27 mouse cellular contexts compared by ENCODE assay signal in the genomic region with DNA sequence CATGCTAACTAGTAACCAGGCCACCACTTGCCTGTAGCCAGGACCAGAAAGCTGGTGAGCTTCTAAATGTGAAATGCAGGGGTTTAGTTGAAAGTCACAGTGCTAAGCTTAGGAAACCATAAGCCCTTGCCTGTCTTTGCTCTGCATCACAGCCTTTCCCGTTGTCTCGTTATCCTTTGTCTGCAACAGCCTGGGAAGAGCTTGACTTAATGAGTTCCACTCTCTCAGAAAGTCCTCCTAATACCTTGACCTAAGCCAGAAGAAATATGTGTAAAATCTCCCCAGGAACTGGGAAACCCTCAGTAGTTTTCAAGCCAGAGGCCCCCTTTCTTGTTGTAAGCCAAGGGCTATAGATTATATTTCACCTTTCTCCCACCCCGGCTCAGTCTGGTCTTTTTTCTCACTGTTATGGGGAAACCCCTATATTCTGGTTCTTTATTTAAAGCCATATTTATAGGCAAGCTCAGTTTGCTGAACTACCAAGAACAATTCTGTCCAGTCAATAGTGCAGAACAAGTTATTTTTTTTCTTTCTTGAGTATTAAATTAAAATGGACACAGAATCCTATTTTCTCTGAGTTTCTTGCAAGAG.
DNase-seq lines count a peak whose midpoint lies in the region; ATAC-seq and TF ChIP-seq lines count a peak whose summit lies in the region.
"Had no signal": no experiment of that assay in that cellular context is flagged by ENCODE, and none has a peak within 500 bp of the region (broad histone marks: within the 10 kb centered on the region; RNA-seq: fewer than 3 reads in every experiment).

No protein-coding gene starts in this region.

- no peak overlapping the region for H3K4me3 ChIP-seq in forebrain, embryonic 14.5 days (ENCODE audit: low read depth, low read length)
- no peak overlapping the region for H3K4me3 ChIP-seq in forebrain, embryonic 11.5 days (ENCODE audit: low read depth, low read length)
- H3K4me3 ChIP-seq in embryonic facial prominence, embryonic 14.5 days (ENCODE audit: low read depth, low read length): no peak overlapping the region
- no peak overlapping the region for H3K4me3 ChIP-seq in midbrain, embryonic 14.5 days (replicated peaks; ENCODE audit: low read depth, low read length)
- H3K4me3 ChIP-seq in forebrain, embryonic 10.5 days: no peak overlapping the region
- H3K4me3 ChIP-seq: erythroblast, embryonic 14.5 days; hindbrain, embryonic 13.5 days; left cerebral cortex, adult 2 months; liver, embryonic 13.5 days; lung, embryonic 15.5 days; myocyte had no signal

- ATAC-seq in forebrain, embryonic 14.5 days: peak; percentile 46; the same call in 1 of the 2 replicates
- no peak for ATAC-seq in forebrain, embryonic 11.5 days (replicated peaks; ENCODE audit: low FRiP score)
- 0 out of 2 replicates have a peak, but pooled peaks have one; percentile 25 for ATAC-seq in embryonic facial prominence, embryonic 14.5 days (ENCODE audit: low read depth)
- ATAC-seq in midbrain, embryonic 14.5 days (ENCODE audit: low FRiP score, low TSS enrichment): peak; percentile 35; the same call in 1 of the 2 replicates
- ATAC-seq: activated CD4-positive, CD25-positive, alpha-beta regulatory T cell, adult 4 months; forebrain, embryonic 16.5 days had no signal

- TF ChIP-seq CTCF in brain, embryonic 14.5 days (IDR thresholded peaks at IDR 0.05; ENCODE audit: borderline replicate concordance, extremely low read depth, insufficient read depth, insufficient read length): no peak

- H3K9me3 ChIP-seq in forebrain, embryonic 14.5 days (replicated peaks; ENCODE audit: control insufficient read depth, low read length): no peaks in the 10 kb centered on the region
- H3K9me3 ChIP-seq in forebrain, embryonic 11.5 days (ENCODE audit: control insufficient read depth, low read length): no peaks in the 10 kb centered on the region
- 0 out of 2 replicates have a peak, but pooled peaks cover 3% of the 10 kb centered on the region for H3K9me3 ChIP-seq in embryonic facial prominence, embryonic 14.5 days (ENCODE audit: control insufficient read depth, low read length)
- H3K9me3 ChIP-seq in midbrain, embryonic 14.5 days (ENCODE audit: control insufficient read depth, low read length): no peaks in the 10 kb centered on the region
- H3K9me3 ChIP-seq in forebrain, embryonic 10.5 days: no peaks in the 10 kb centered on the region
- H3K9me3 ChIP-seq: G1E; hindbrain, embryonic 13.5 days; liver, embryonic 13.5 days; lung, embryonic 15.5 days had no signal

- H3K27me3 ChIP-seq in forebrain, embryonic 14.5 days (replicated peaks; ENCODE audit: control insufficient read depth, insufficient read depth, low read length): no peaks in the 10 kb centered on the region
- no peaks in the 10 kb centered on the region for H3K27me3 ChIP-seq in forebrain, embryonic 11.5 days (ENCODE audit: control insufficient read depth, insufficient read depth, low read length)
- H3K27me3 ChIP-seq in embryonic facial prominence, embryonic 14.5 days (replicated peaks; ENCODE audit: control insufficient read depth, insufficient read depth, low read length): no peaks in the 10 kb centered on the region
- no peaks in the 10 kb centered on the region for H3K27me3 ChIP-seq in midbrain, embryonic 14.5 days (ENCODE audit: control insufficient read depth, insufficient read depth, low read length)
- no peaks in the 10 kb centered on the region for H3K27me3 ChIP-seq in forebrain, embryonic 10.5 days (ENCODE audit: poor library complexity, severe bottlenecking)
- H3K27me3 ChIP-seq: hindbrain, embryonic 13.5 days; liver, embryonic 13.5 days; lung, embryonic 15.5 days had no signal

- H3K36me3 ChIP-seq in forebrain, embryonic 14.5 days (ENCODE audit: control insufficient read depth, insufficient read depth, low read length): no peaks in the 10 kb centered on the region
- H3K36me3 ChIP-seq in forebrain, embryonic 11.5 days (ENCODE audit: control insufficient read depth, insufficient read depth, low read length): no peaks in the 10 kb centered on the region
- H3K36me3 ChIP-seq in embryonic facial prominence, embryonic 14.5 days (ENCODE audit: control insufficient read depth, insufficient read depth, low read length): no peaks in the 10 kb centered on the region
- no peaks in the 10 kb centered on the region for H3K36me3 ChIP-seq in midbrain, embryonic 14.5 days (ENCODE audit: control insufficient read depth, insufficient read depth, low read length)
- no peaks in the 10 kb centered on the region for H3K36me3 ChIP-seq in forebrain, embryonic 10.5 days (replicated peaks)
- H3K36me3 ChIP-seq: G1E; hindbrain, embryonic 13.5 days; liver, embryonic 13.5 days; lung, embryonic 15.5 days had no signal

- DNase-seq in forebrain, embryonic 14.5 days (ENCODE audit: low spot score): peak; percentile 19
- no peak for DNase-seq in forebrain, embryonic 11.5 days (ENCODE audit: low spot score)
- DNase-seq in brain, embryonic 14.5 days (ENCODE audit: low read depth): peak; percentile 66
- no peak for DNase-seq in embryonic facial prominence, embryonic 14.5 days (ENCODE audit: low spot score)
- peak; percentile 49 for DNase-seq in midbrain, embryonic 14.5 days
- no peak for DNase-seq in urinary bladder, adult 18-20 months (ENCODE audit: low spot score in 2 of 2)
- DNase-seq in forebrain, embryonic 10.5 days (ENCODE audit: extremely low spot score, low spot score): no peak
- no peak for DNase-seq in thymus, postnatal 4 days
- DNase-seq: adrenal gland, postnatal 10 days; cerebellum, adult 9-11 months; gastrocnemius, postnatal 25 days; heart, postnatal 14 days; kidney, adult 11 months; kidney, postnatal 14 days; left cerebral cortex, postnatal 4 days; liver, embryonic 13.5 days; right cerebral cortex, postnatal 4 days had no signal

- H3K4me2 ChIP-seq in forebrain, embryonic 14.5 days (ENCODE audit: low read length): no peak overlapping the region
- H3K4me2 ChIP-seq in forebrain, embryonic 11.5 days (ENCODE audit: low read depth, low read length, severe bottlenecking): no peak overlapping the region
- H3K4me2 ChIP-seq in embryonic facial prominence, embryonic 14.5 days (ENCODE audit: low read depth, low read length): peak overlapping the region; percentile 32
- H3K4me2 ChIP-seq in midbrain, embryonic 14.5 days (ENCODE audit: low read length): no peak overlapping the region; the same call in 1 of the 2 replicates
- H3K4me2 ChIP-seq: heart, embryonic 11.5 days; hindbrain, embryonic 13.5 days; liver, embryonic 13.5 days; lung, embryonic 15.5 days had no signal

- no peak overlapping the region for H3K27ac ChIP-seq in forebrain, embryonic 14.5 days (ENCODE audit: low read depth, low read length)
- no peak overlapping the region for H3K27ac ChIP-seq in forebrain, embryonic 11.5 days (ENCODE audit: low read depth, low read length)
- no peak overlapping the region for H3K27ac ChIP-seq in embryonic facial prominence, embryonic 14.5 days (replicated peaks; ENCODE audit: low read depth, low read length)
- H3K27ac ChIP-seq in midbrain, embryonic 14.5 days (replicated peaks; ENCODE audit: low read depth, low read length): 0 out of 2 replicates have a peak overlapping the region, but pooled peaks have one; percentile 4
- no peak overlapping the region for H3K27ac ChIP-seq in forebrain, embryonic 10.5 days
- H3K27ac ChIP-seq: hindbrain, embryonic 13.5 days; left cerebral cortex, adult 2 months; liver, embryonic 13.5 days; lung, embryonic 15.5 days; stomach, postnatal 0 days had no signal

- H3K9ac ChIP-seq in forebrain, embryonic 14.5 days (ENCODE audit: low read length): no peak overlapping the region
- H3K9ac ChIP-seq in forebrain, embryonic 11.5 days (ENCODE audit: low read length): no peak overlapping the region
- no peak overlapping the region for H3K9ac ChIP-seq in embryonic facial prominence, embryonic 14.5 days (ENCODE audit: low read depth, low read length)
- H3K9ac ChIP-seq in midbrain, embryonic 14.5 days (replicated peaks; ENCODE audit: low read length): no peak overlapping the region
- H3K9ac ChIP-seq: hindbrain, embryonic 13.5 days; liver, embryonic 13.5 days; lung, embryonic 15.5 days had no signal

- H3K4me1 ChIP-seq in forebrain, embryonic 14.5 days (ENCODE audit: control insufficient read depth, insufficient read depth, low read length): no peaks in the 10 kb centered on the region
- no peaks in the 10 kb centered on the region for H3K4me1 ChIP-seq in forebrain, embryonic 11.5 days (replicated peaks; ENCODE audit: control insufficient read depth, insufficient read depth, low read length)
- H3K4me1 ChIP-seq in embryonic facial prominence, embryonic 14.5 days (ENCODE audit: control insufficient read depth, insufficient read depth, low read length): no peaks in the 10 kb centered on the region
- no peaks in the 10 kb centered on the region for H3K4me1 ChIP-seq in midbrain, embryonic 14.5 days (ENCODE audit: control insufficient read depth, insufficient read depth, low read length)
- H3K4me1 ChIP-seq in forebrain, embryonic 10.5 days: 0 out of 2 replicates have a peak, but pooled peaks cover 6% of the 10 kb centered on the region
- H3K4me1 ChIP-seq: liver, embryonic 13.5 days; lung, embryonic 15.5 days had no signal

- no peak for TF ChIP-seq POLR2A in brain, embryonic 14.5 days (IDR thresholded peaks at IDR 0.05; ENCODE audit: borderline replicate concordance, extremely low read depth, insufficient read depth, insufficient read length, poor library complexity, severe bottlenecking)

- WGBS in forebrain, embryonic 14.5 days: 24% methylated on average over 3 of the region's 3 CpGs
- WGBS in forebrain, embryonic 11.5 days: 23% methylated on average over 3 of the region's 3 CpGs
- WGBS in embryonic facial prominence, embryonic 14.5 days: 27% methylated on average over 3 of the region's 3 CpGs
- 13% methylated on average over 3 of the region's 3 CpGs for WGBS in midbrain, embryonic 14.5 days
- WGBS in forebrain, embryonic 10.5 days: 39% methylated on average over 3 of the region's 3 CpGs

Comparison
In these comparisons a context has a peak if more than half of its experiments do, and no peak if none do; other contexts are left out.
1. DNase-seq: peak in forebrain, embryonic 14.5 days (single experiment), brain, embryonic 14.5 days (single experiment) and midbrain, embryonic 14.5 days (single experiment); none in forebrain, embryonic 11.5 days (single experiment), embryonic facial prominence, embryonic 14.5 days (single experiment), urinary bladder, adult 18-20 months (0 of 2), forebrain, embryonic 10.5 days (single experiment) and thymus, postnatal 4 days (single experiment).